Mouse (Mus musculus) R1 (cell line): Measurements from ENCODE around the gene Zfyve19.
A peak's percentile ranks its signal among the peaks of the same experiment; 100 is the strongest.

Experiments
- DNase-seq: peaks from one replicate; pipeline ENCODE4 v3.0.0-alpha.2; 2018; ENCODE audit warnings: low read depth, low spot score

The Zfyve19 gene

GRCm38 (mm10) chr2:119196316-119197108 is 11.9 kb upstream of the Zfyve19 start:
- no peak for DNase-seq

GRCm38 (mm10) chr2:119197493-119197892 is 10.9 kb upstream of the Zfyve19 start:
- no peak for DNase-seq

- DNase-seq: no peak
Measured at GRCm38 (mm10) chr2:119198049-119198448, 10.4 kb upstream of the Zfyve19 start.

- DNase-seq: no peak
Measured at GRCm38 (mm10) chr2:119198934-119199333, 9.5 kb upstream of the Zfyve19 start.

GRCm38 (mm10) chr2:119202914-119203453 is 5.4 kb upstream of the Zfyve19 start:
- no peak for DNase-seq

GRCm38 (mm10) chr2:119203871-119204460 is 4.5 kb upstream of the Zfyve19 start:
- DNase-seq: peak; percentile 33

GRCm38 (mm10) chr2:119207961-119208343 is 465 bp upstream of the Zfyve19 start:
- DNase-seq: no peak

GRCm38 (mm10) chr2:119209176-119209507 is 725 bp downstream of the Zfyve19 start:
- no peak for DNase-seq

GRCm38 (mm10) chr2:119229775-119230704 is 21.6 kb downstream of the Zfyve19 start, which contains the start of gene Ppp1r14d:
Gene Ppp1r14d, minus strand, starts transcription at chr2:119229906.
- peak; percentile 47 for DNase-seq

- peak; percentile 85 for DNase-seq
Measured at GRCm38 (mm10) chr2:119236682-119237209, 28.3 kb downstream of the Zfyve19 start.

GRCm38 (mm10) chr2:119237210-119237870 is 28.9 kb downstream of the Zfyve19 start, which contains the start of gene Spint1:
Gene Spint1, plus strand, starts transcription at chr2:119237362.
- peak; percentile 89 for DNase-seq

- peak; percentile 71 for DNase-seq
Measured at GRCm38 (mm10) chr2:119237871-119238220, 29.4 kb downstream of the Zfyve19 start.

- no peak for DNase-seq
Measured at GRCm38 (mm10) chr2:119238671-119239070, 30.3 kb downstream of the Zfyve19 start.

- peak; percentile 49 for DNase-seq
Measured at GRCm38 (mm10) chr2:119240075-119240818, 31.8 kb downstream of the Zfyve19 start.

GRCm38 (mm10) chr2:119240819-119241186 is 32.4 kb downstream of the Zfyve19 start:
- DNase-seq: no peak

GRCm38 (mm10) chr2:119242548-119242947 is 34.1 kb downstream of the Zfyve19 start:
- DNase-seq: no peak

- no peak for DNase-seq
Measured at GRCm38 (mm10) chr2:119245246-119245645, 36.8 kb downstream of the Zfyve19 start.

- DNase-seq: peak; percentile 31
Measured at GRCm38 (mm10) chr2:119247904-119248303, 39.5 kb downstream of the Zfyve19 start.

GRCm38 (mm10) chr2:119249592-119250061 is 41.2 kb downstream of the Zfyve19 start:
- DNase-seq: no peak

- no peak for DNase-seq
Measured at GRCm38 (mm10) chr2:119250377-119250776, 42.0 kb downstream of the Zfyve19 start.
